Mouse (Mus musculus): ENCODE measurements around the gene Col2a1.

Gene Col2a1

GRCm38 (mm10) chr15:98002991-98003821, 1.3 kb downstream of the Col2a1 start:
- no peak for DNase-seq (ENCODE audit: low spot score)

GRCm38 (mm10) chr15:98002113-98002990, 2.1 kb downstream of the Col2a1 start:
- no peak for DNase-seq (ENCODE audit: low spot score)

- no peak for DNase-seq (ENCODE audit: low spot score)
Measured at GRCm38 (mm10) chr15:98001321-98002112, 3.0 kb downstream of the Col2a1 start.

GRCm38 (mm10) chr15:97999991-98000390, 4.5 kb downstream of the Col2a1 start:
- DNase-seq (ENCODE audit: low spot score), result no peak

- DNase-seq (ENCODE audit: low spot score), result no peak
Measured at GRCm38 (mm10) chr15:97999546-97999945, 4.9 kb downstream of the Col2a1 start.

- DNase-seq (ENCODE audit: low spot score), result no peak
Measured at GRCm38 (mm10) chr15:97996716-97997256, 7.7 kb downstream of the Col2a1 start.

- peak; percentile 66 for DNase-seq (ENCODE audit: low spot score)
Measured at GRCm38 (mm10) chr15:97992712-97993286, 11.7 kb downstream of the Col2a1 start.

- DNase-seq (ENCODE audit: low spot score), result no peak
Measured at GRCm38 (mm10) chr15:97992027-97992711, 12.3 kb downstream of the Col2a1 start.

- DNase-seq (ENCODE audit: low spot score), result no peak
Measured at GRCm38 (mm10) chr15:97991285-97991895, 13.1 kb downstream of the Col2a1 start.

- DNase-seq (ENCODE audit: low spot score), result no peak
Measured at GRCm38 (mm10) chr15:97990721-97991120, 13.8 kb downstream of the Col2a1 start.

GRCm38 (mm10) chr15:97990124-97990523, 14.4 kb downstream of the Col2a1 start:
- DNase-seq (ENCODE audit: low spot score), result no peak

- no peak for DNase-seq (ENCODE audit: low spot score)
Measured at GRCm38 (mm10) chr15:97989544-97989943, 15.0 kb downstream of the Col2a1 start.

GRCm38 (mm10) chr15:97981560-97981959, 22.9 kb downstream of the Col2a1 start:
- no peak for DNase-seq (ENCODE audit: low spot score)

GRCm38 (mm10) chr15:97973248-97974005, 31.1 kb downstream of the Col2a1 start:
- DNase-seq (ENCODE audit: low spot score), result no peak

GRCm38 (mm10) chr15:97972580-97972979, 31.9 kb downstream of the Col2a1 start:
- no peak for DNase-seq (ENCODE audit: low spot score)

- no peak for DNase-seq (ENCODE audit: low spot score)
Measured at GRCm38 (mm10) chr15:97970299-97970698, 34.2 kb downstream of the Col2a1 start.

- no peak for DNase-seq (ENCODE audit: low spot score)
Measured at GRCm38 (mm10) chr15:97965311-97966045, 39.0 kb downstream of the Col2a1 start.

GRCm38 (mm10) chr15:97964836-97965187, 39.7 kb downstream of the Col2a1 start:
- DNase-seq (ENCODE audit: low spot score), result no peak

All from ovary, postnatal 14 days (tissue).